Mouse (Mus musculus): Measurements from ENCODE around the gene Kif2c. TPM values are rescaled to one million over a fixed set of nuclear protein-coding genes. Genes with fewer than 3 reads are reported as not detected.

Gene Kif2c
- polyA plus RNA-seq, 1 experiment from 2014 or later = 137 TPM

DNA sequence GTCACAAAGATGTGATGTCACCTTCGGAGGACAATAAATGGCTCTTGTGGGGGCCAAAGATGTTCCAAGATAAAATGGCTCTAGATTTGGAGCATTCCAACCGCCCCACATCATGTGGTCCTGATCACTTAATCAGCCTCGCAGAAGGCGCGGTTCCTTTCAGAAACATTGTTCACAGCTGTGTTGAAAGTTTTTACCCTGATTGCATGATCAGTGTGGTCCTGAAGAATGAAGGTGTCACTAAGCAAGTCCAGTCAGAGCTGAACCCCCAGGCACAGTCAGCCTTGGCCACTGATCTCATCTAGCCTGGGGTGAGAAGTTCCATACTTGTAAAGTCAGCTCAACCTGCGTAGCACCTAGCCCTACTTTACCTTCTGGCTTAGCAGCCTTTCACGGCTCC is 64.5 kb downstream of the Kif2c start:
- 91% methylated on average over 7 of the region's 7 CpGs for WGBS
- Histone ChIP-seq H3K9ac (replicated peaks; ENCODE audit: low read length) (no peak overlapping the region), H3K27me3 (ENCODE audit: control insufficient read depth, insufficient read depth, low read length) (no peaks in the 10 kb centered on the region), H3K9me3 (replicated peaks; ENCODE audit: control insufficient read depth, low read length) (no peaks in the 10 kb centered on the region), H3K4me2 (ENCODE audit: low read depth, low read length) (no peak overlapping the region), H3K36me3 (replicated peaks; ENCODE audit: control insufficient read depth, insufficient read depth, low read depth, low read length) (0 out of 2 replicates have a peak, but pooled peaks cover 2% of the 10 kb centered on the region), H3K27ac (replicated peaks; ENCODE audit: low read depth, low read length) (no peak overlapping the region), H3K4me1 (ENCODE audit: control insufficient read depth, insufficient read depth, low read length) (no peaks in the 10 kb centered on the region), H3K4me3 (ENCODE audit: low read depth, low read length) (no peak overlapping the region)
- DNase-seq (ENCODE audit: low spot score) = no peak
- ATAC-seq (replicated peaks; ENCODE audit: insufficient number of reproducible peaks, low FRiP score, low TSS enrichment, low read depth) = no peak

DNA sequence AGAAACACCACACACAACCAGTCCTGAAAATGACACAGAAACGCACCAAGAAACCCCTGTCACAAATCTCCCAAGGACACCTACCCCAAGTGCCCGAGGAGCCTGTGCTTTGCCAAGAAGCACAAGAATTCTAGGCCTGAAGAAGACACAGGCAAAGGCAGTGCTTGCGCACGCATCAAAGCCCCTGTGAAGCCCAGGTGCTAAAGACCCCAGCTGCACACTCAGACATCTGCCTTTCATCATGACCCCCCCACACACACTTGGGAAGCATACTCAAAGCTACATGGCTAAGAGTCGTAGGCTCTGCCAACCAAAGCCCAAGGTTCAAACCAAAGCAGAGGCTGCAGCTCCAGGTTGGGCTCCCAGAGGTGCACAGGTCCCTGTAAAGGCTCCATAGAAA is 66.8 kb downstream of the Kif2c start:
- 82% methylated on average over 5 of the region's 5 CpGs for WGBS
- no peak for DNase-seq (ENCODE audit: low spot score)
- H3K27ac ChIP-seq (replicated peaks; ENCODE audit: low read depth, low read length) = no peak overlapping the region

DNA sequence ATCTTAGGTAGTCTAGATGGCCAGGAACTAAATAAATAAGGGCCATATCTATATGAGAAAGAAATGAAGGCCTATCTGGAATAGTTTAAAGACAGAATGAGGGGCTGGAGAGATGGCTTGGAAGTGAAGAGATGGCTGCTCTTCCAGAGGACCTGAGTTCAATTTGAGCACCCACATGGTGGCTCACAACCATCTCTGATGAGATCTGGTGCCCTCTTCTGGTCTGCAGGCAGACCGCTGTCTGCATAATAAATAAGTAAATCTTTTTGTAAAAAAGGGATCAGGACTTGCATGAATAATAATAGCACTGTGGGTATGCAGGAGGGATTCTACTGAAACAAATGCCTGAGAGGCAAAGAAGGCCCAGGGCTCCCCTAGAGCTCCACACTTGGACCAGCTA is 69.2 kb downstream of the Kif2c start:
- H3K4me2 ChIP-seq (ENCODE audit: low read depth, low read length) = no peak overlapping the region
- ATAC-seq (replicated peaks; ENCODE audit: insufficient number of reproducible peaks, low FRiP score, low TSS enrichment, low read depth) (no peak), DNase-seq (ENCODE audit: low spot score) (no peak)
- no peak overlapping the region for H3K9ac ChIP-seq (replicated peaks; ENCODE audit: low read length)
- H3K27me3 ChIP-seq (ENCODE audit: control insufficient read depth, insufficient read depth, low read length) = no peaks in the 10 kb centered on the region
- H3K4me3 ChIP-seq (ENCODE audit: low read depth, low read length) = no peak overlapping the region
- no peak overlapping the region for H3K27ac ChIP-seq (replicated peaks; ENCODE audit: low read depth, low read length)
- H3K36me3 ChIP-seq (replicated peaks; ENCODE audit: control insufficient read depth, insufficient read depth, low read depth, low read length) = 0 out of 2 replicates have a peak, but pooled peaks cover 2% of the 10 kb centered on the region
- H3K9me3 ChIP-seq (replicated peaks; ENCODE audit: control insufficient read depth, low read length) = no peaks in the 10 kb centered on the region
- H3K4me1 ChIP-seq (ENCODE audit: control insufficient read depth, insufficient read depth, low read length) = no peaks in the 10 kb centered on the region
- 76% methylated on average over 1 of the region's 1 CpGs for WGBS

More for the DNA sequence above, 66.8 kb downstream of the Kif2c start:
- no peak overlapping the region for H3K9ac ChIP-seq (replicated peaks; ENCODE audit: low read length)
- H3K4me3 ChIP-seq (ENCODE audit: low read depth, low read length) = no peak overlapping the region
- 0 out of 2 replicates have a peak, but pooled peaks cover 2% of the 10 kb centered on the region for H3K36me3 ChIP-seq (replicated peaks; ENCODE audit: control insufficient read depth, insufficient read depth, low read depth, low read length)
- H3K27me3 ChIP-seq (ENCODE audit: control insufficient read depth, insufficient read depth, low read length) = no peaks in the 10 kb centered on the region
- no peak overlapping the region for H3K4me2 ChIP-seq (ENCODE audit: low read depth, low read length)
- no peaks in the 10 kb centered on the region for H3K4me1 ChIP-seq (ENCODE audit: control insufficient read depth, insufficient read depth, low read length)
- ATAC-seq (replicated peaks; ENCODE audit: insufficient number of reproducible peaks, low FRiP score, low TSS enrichment, low read depth) = no peak
- no peaks in the 10 kb centered on the region for H3K9me3 ChIP-seq (replicated peaks; ENCODE audit: control insufficient read depth, low read length)

DNA sequence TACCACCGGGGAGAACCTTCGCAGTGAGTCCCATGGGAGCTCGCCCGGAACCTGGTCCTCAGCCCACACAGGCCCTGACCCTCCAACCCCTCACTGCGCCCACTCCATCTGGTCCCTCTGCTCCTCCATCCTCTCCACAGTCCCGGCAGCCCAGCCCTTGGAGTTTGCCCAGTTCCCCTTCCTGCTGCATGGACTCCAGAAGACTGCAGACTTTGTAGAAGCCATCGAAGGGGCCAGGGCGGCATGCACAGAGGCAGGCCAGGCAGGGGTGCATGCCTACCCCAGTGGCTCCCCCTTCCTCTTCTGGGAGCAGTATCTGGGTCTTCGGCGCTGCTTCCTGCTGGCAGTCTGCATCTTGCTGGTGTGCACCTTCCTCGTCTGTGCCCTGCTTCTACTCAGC is 71.5 kb downstream of the Kif2c start:
- Histone ChIP-seq H3K9me3 (replicated peaks; ENCODE audit: control insufficient read depth, low read length) (no peaks in the 10 kb centered on the region), H3K36me3 (replicated peaks; ENCODE audit: control insufficient read depth, insufficient read depth, low read depth, low read length) (0 out of 2 replicates have a peak, but pooled peaks cover 2% of the 10 kb centered on the region), H3K27ac (replicated peaks; ENCODE audit: low read depth, low read length) (no peak overlapping the region), H3K9ac (replicated peaks; ENCODE audit: low read length) (no peak overlapping the region), H3K27me3 (ENCODE audit: control insufficient read depth, insufficient read depth, low read length) (no peaks in the 10 kb centered on the region), H3K4me1 (ENCODE audit: control insufficient read depth, insufficient read depth, low read length) (no peaks in the 10 kb centered on the region), H3K4me2 (ENCODE audit: low read depth, low read length) (no peak overlapping the region), H3K4me3 (ENCODE audit: low read depth, low read length) (no peak overlapping the region)
- DNase-seq (ENCODE audit: low spot score) (no peak), ATAC-seq (replicated peaks; ENCODE audit: insufficient number of reproducible peaks, low FRiP score, low TSS enrichment, low read depth) (no peak)
- 90% methylated on average over 11 of the region's 11 CpGs for WGBS

DNA sequence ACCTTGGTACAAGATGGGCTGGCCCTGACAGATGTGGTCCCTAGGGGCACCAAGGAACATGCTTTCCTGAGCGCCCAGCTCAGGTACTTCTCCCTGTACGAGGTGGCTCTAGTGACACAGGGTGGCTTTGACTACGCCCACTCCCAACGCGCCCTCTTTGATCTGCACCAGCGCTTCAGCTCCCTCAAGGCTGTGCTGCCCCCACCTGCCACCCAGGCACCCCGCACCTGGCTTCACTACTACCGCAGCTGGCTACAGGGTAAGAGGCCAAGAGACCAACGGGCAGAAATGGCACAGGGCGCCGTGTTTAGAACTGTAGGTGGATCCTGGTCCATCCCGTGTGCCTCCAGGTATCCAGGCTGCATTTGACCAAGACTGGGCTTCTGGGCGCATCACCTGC is 72.2 kb downstream of the Kif2c start:
- Histone ChIP-seq H3K4me1 (ENCODE audit: control insufficient read depth, insufficient read depth, low read length) (no peaks in the 10 kb centered on the region), H3K4me3 (ENCODE audit: low read depth, low read length) (no peak overlapping the region), H3K27ac (replicated peaks; ENCODE audit: low read depth, low read length) (no peak overlapping the region), H3K4me2 (ENCODE audit: low read depth, low read length) (no peak overlapping the region), H3K9me3 (replicated peaks; ENCODE audit: control insufficient read depth, low read length) (no peaks in the 10 kb centered on the region), H3K27me3 (ENCODE audit: control insufficient read depth, insufficient read depth, low read length) (no peaks in the 10 kb centered on the region), H3K9ac (replicated peaks; ENCODE audit: low read length) (no peak overlapping the region), H3K36me3 (replicated peaks; ENCODE audit: control insufficient read depth, insufficient read depth, low read depth, low read length) (peaks cover 2% of the 10 kb centered on the region; the same call in 1 of the 2 replicates)
- WGBS = 89% methylated on average over 13 of the region's 13 CpGs
- ATAC-seq (replicated peaks; ENCODE audit: insufficient number of reproducible peaks, low FRiP score, low TSS enrichment, low read depth) (no peak), DNase-seq (ENCODE audit: low spot score) (no peak)

Small RNAs within 50 kb of the gene (microRNA-seq; reads per million reads assigned to microRNA genes)
- not detected for gene Gm22398 (ENCODE audit: borderline number of aligned reads)

Other genes starting within 250 kb of the Kif2c start
- gene Urod, start 188.2 kb downstream of the Kif2c start, polyA plus RNA-seq (2014; fragmentation: Nextera tagmentation; extraction: Ambion mirVana) = 109 and 115 TPM in 2 replicates
- gene Hectd3, start 187.3 kb downstream of the Kif2c start, polyA plus RNA-seq (2014; fragmentation: Nextera tagmentation; extraction: Ambion mirVana) = 6.1 and 7.3 TPM in 2 replicates
- gene Eif2b3, start 163.2 kb downstream of the Kif2c start, polyA plus RNA-seq (2014; fragmentation: Nextera tagmentation; extraction: Ambion mirVana) = 52.0 and 56.3 TPM in 2 replicates
- 2.7 and 5.6 TPM in 2 replicates for gene Ptch2, start 86.6 kb downstream of the Kif2c start, polyA plus RNA-seq (2014; fragmentation: Nextera tagmentation; extraction: Ambion mirVana)
- gene Btbd19, start 56.9 kb downstream of the Kif2c start, polyA plus RNA-seq (2014; fragmentation: Nextera tagmentation; extraction: Ambion mirVana) = 1.8 and 2.8 TPM in 2 replicates
- not detected in 2 replicates for gene Tctex1d4, start 55.8 kb downstream of the Kif2c start, polyA plus RNA-seq (2014; fragmentation: Nextera tagmentation; extraction: Ambion mirVana)
- gene Plk3, start 48.7 kb downstream of the Kif2c start, polyA plus RNA-seq (2014; fragmentation: Nextera tagmentation; extraction: Ambion mirVana) = 4.9 and 7.2 TPM in 2 replicates
- gene Rps8, start 26.4 kb downstream of the Kif2c start, polyA plus RNA-seq (2014; fragmentation: Nextera tagmentation; extraction: Ambion mirVana) = 963 and 976 TPM in 2 replicates
- 9.3 and 10.6 TPM in 2 replicates for gene Tmem53, start 69.3 kb upstream of the Kif2c start, polyA plus RNA-seq (2014; fragmentation: Nextera tagmentation; extraction: Ambion mirVana)
- 0.17 TPM in 1 of 2 replicates, not detected in the other for gene Armh1, start 69.5 kb upstream of the Kif2c start, polyA plus RNA-seq (2014; fragmentation: Nextera tagmentation; extraction: Ambion mirVana)